Mouse (Mus musculus) G1E (cell line): ENCODE results near the gene Dusp22.

Experiments
- CTCF ChIP-seq: IDR thresholded peaks from 2 replicates; pipeline ENCODE4 v1.5.1; 2012; ENCODE audit warnings: low read depth, low read length, inconsistent platforms, mixed read lengths
- GATA1 ChIP-seq: IDR thresholded peaks from 2 replicates; pipeline ENCODE4 v1.6.1; 2012; ENCODE audit warnings: borderline replicate concordance, low read length, inconsistent platforms, mixed read lengths

GRCm38 (mm10) chr13:30722601-30723000 lies 62.8 kb downstream of the Dusp22 start:
- no peak for TF ChIP-seq GATA1
- TF ChIP-seq CTCF: no peak
